Mouse (Mus musculus) T-helper 17 cell (primary cell): ENCODE measurements around the gene Gnb2.

Experiments used
- in situ Hi-C, 2 experiments: fragments of 300-600 bp; cut with MboI, MseI; formaldehyde crosslinking; loops; 1 replicate in 1 of 2; 2 replicates in 1 of 2; pipeline ENCODE4 v1.15.1; 2025; ENCODE audit warnings: high pct_unique_total_duplicates in 2 of 2

Gene Gnb2

GRCm38 (mm10) chr5:137485071-137485850 is 48.0 kb downstream of the Gnb2 start:
- in situ Hi-C loops: no loop called here

GRCm38 (mm10) chr5:137481897-137482296 is 51.4 kb downstream of the Gnb2 start:
- in situ Hi-C loops: loop anchor here in 1 of 2 experiments (5.0 kb wide), 1 partner anchor 470 kb away; no protein-coding TSS in a partner anchor

- in situ Hi-C loops: loop anchor here in 1 of 2 experiments (5.0 kb wide), 1 partner anchor 469 kb away; no protein-coding TSS in a partner anchor
These were observed 52.2 kb downstream of the Gnb2 start for GRCm38 (mm10) chr5:137481138-137481537.
